Mouse (Mus musculus): ENCODE data around the gene Rexo1.

DNA sequence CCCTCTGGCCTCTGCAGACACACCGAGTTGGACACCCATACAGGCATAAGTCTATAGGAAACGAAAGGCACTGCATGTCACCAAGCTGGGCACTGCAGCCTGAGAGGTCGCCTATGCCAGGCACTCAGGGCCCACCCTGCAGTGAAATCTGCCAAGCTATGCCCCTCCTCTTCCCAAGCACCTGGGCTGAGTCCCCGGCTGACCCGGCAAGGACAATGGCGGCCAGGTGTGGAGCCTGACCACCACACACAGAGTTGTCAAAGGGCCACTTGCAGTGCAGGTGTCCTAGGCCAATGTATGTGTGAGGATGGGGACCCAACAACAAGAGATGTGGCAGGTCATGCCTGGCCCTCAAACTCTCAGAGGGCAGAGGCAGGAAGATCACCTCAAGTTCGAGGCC, 1.9 kb downstream of the Rexo1 start:
- TF ChIP-seq GATA1 (IDR thresholded peaks at IDR 0.05; ENCODE audit: borderline replicate concordance, low read length) (no peak), FLI1 (IDR thresholded peaks at IDR 0.05; ENCODE audit: low read length) (no peak)
